23 mouse cellular contexts compared by ENCODE assay signal in the genomic region with DNA sequence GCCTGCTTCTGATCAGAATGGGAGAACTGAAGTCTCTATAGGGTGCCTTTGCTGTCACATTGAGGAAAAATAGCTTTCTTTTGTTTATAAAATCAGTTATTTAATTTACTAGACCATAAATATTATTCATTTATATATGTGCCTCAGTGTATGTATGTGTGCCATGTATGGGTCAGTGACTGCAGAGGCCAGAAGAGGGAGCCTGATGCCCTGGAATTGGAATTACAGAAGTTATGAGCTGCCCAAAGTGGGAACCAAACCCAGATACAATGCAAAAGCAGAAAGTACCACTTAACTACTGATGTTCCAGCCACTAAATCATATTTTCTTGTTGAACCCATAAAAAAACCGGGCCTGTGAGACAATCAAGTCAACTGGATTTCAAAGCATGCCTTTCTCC.
DNase-seq lines count a peak whose midpoint lies in the region; ATAC-seq and TF ChIP-seq lines count a peak whose summit lies in the region.
"Had no signal": no experiment of that assay in that cellular context is flagged by ENCODE, and none has a peak within 500 bp of the region (broad histone marks: within the 10 kb centered on the region; RNA-seq: fewer than 3 reads in every experiment).

No protein-coding gene starts in this region.

- no peaks in the 10 kb centered on the region for H3K9me3 ChIP-seq in kidney, postnatal 0 days (replicated peaks; ENCODE audit: low read length)
- no peaks in the 10 kb centered on the region for H3K9me3 ChIP-seq in midbrain, postnatal 0 days (ENCODE audit: low read length)
- no peaks in the 10 kb centered on the region for H3K9me3 ChIP-seq in midbrain, embryonic 15.5 days
- H3K9me3 ChIP-seq in stomach, postnatal 0 days (ENCODE audit: control insufficient read depth, low read length), result no peaks in the 10 kb centered on the region
- H3K9me3 ChIP-seq: limb, embryonic 10.5 days had no signal

- H3K4me1 ChIP-seq in kidney, postnatal 0 days (replicated peaks; ENCODE audit: insufficient read depth, low read length), result no peaks in the 10 kb centered on the region
- no peaks in the 10 kb centered on the region for H3K4me1 ChIP-seq in midbrain, postnatal 0 days (ENCODE audit: insufficient read depth, low read length)
- no peaks in the 10 kb centered on the region for H3K4me1 ChIP-seq in midbrain, embryonic 15.5 days
- no peaks in the 10 kb centered on the region for H3K4me1 ChIP-seq in stomach, postnatal 0 days (replicated peaks; ENCODE audit: control insufficient read depth, insufficient read depth)
- H3K4me1 ChIP-seq: heart, embryonic 12.5 days; limb, embryonic 10.5 days had no signal

- no peak overlapping the region for H3K27ac ChIP-seq in kidney, postnatal 0 days
- H3K27ac ChIP-seq in midbrain, postnatal 0 days (ENCODE audit: low read depth, low read length), result no peak overlapping the region
- H3K27ac ChIP-seq in midbrain, embryonic 15.5 days, result no peak overlapping the region
- H3K27ac ChIP-seq in stomach, postnatal 0 days (replicated peaks), result no peak overlapping the region
- H3K27ac ChIP-seq: limb, embryonic 10.5 days had no signal

- intact Hi-C loops in gastrocnemius, postnatal 14 days (cut with DNase I; ENCODE audit: low total_unique reads), result no loop called here

- 74% methylated on average over 1 of the region's 1 CpGs for WGBS in kidney, postnatal 0 days
- 87% methylated on average over 1 of the region's 1 CpGs for WGBS in midbrain, postnatal 0 days
- WGBS in midbrain, embryonic 15.5 days, result 80% methylated on average over 1 of the region's 1 CpGs
- WGBS in stomach, postnatal 0 days, result 69% methylated on average over 1 of the region's 1 CpGs

- H3K9ac ChIP-seq in kidney, postnatal 0 days (ENCODE audit: low read depth, low read length), result no peak overlapping the region
- H3K9ac ChIP-seq in midbrain, postnatal 0 days (replicated peaks; ENCODE audit: low read length, poor library complexity, severe bottlenecking), result no peak overlapping the region
- no peak overlapping the region for H3K9ac ChIP-seq in midbrain, embryonic 15.5 days
- no peak overlapping the region for H3K9ac ChIP-seq in stomach, postnatal 0 days (ENCODE audit: low read length)
- H3K9ac ChIP-seq: heart, embryonic 12.5 days had no signal

- ATAC-seq in kidney, postnatal 0 days (replicated peaks; ENCODE audit: low FRiP score, low read depth), result no peak
- ATAC-seq in midbrain, postnatal 0 days (ENCODE audit: low FRiP score), result no peak
- ATAC-seq in midbrain, embryonic 15.5 days (replicated peaks), result no peak
- no peak for ATAC-seq in stomach, postnatal 0 days (ENCODE audit: low FRiP score, low TSS enrichment)
- ATAC-seq: forebrain, embryonic 14.5 days; inflammation-experienced regulatory T-cells, adult 6 months had no signal

- H3K4me2 ChIP-seq in kidney, postnatal 0 days (ENCODE audit: low read length), result no peak overlapping the region
- H3K4me2 ChIP-seq in midbrain, postnatal 0 days (ENCODE audit: low read depth, low read length, poor library complexity, severe bottlenecking), result no peak overlapping the region
- no peak overlapping the region for H3K4me2 ChIP-seq in midbrain, embryonic 15.5 days
- H3K4me2 ChIP-seq in stomach, postnatal 0 days (replicated peaks; ENCODE audit: low read depth), result no peak overlapping the region
- H3K4me2 ChIP-seq: heart, embryonic 12.5 days; liver, embryonic 11.5 days had no signal

- no peak for DNase-seq in kidney, postnatal 0 days (ENCODE audit: low spot score)
- no peak for DNase-seq in kidney, postnatal 36 days
- no peak for DNase-seq in midbrain, postnatal 0 days (ENCODE audit: low spot score)
- DNase-seq in ZHBTc4 (ENCODE audit: low read depth, low spot score), result peak; percentile 9
- DNase-seq in stomach, postnatal 0 days (ENCODE audit: low spot score), result no peak
- DNase-seq in gastrocnemius, postnatal 14 days, result no peak
- DNase-seq in left cerebral cortex, adult 11 months (ENCODE audit: low spot score), result no peak
- DNase-seq: adrenal gland, postnatal 10 days; cerebellum, adult 2 months; gastrocnemius, postnatal 10 days; heart, adult 18-20 months; heart, postnatal 10 days; kidney, adult 9 months; kidney, postnatal 4 days; lung, adult 2 months; lung, postnatal 36 days; thymus, postnatal 14 days had no signal

- H3K36me3 ChIP-seq in kidney, postnatal 0 days (ENCODE audit: insufficient read depth, low read length), result no peaks in the 10 kb centered on the region
- H3K36me3 ChIP-seq in midbrain, postnatal 0 days (ENCODE audit: insufficient read depth, low read length), result no peaks in the 10 kb centered on the region
- no peaks in the 10 kb centered on the region for H3K36me3 ChIP-seq in midbrain, embryonic 15.5 days (replicated peaks)
- H3K36me3 ChIP-seq in stomach, postnatal 0 days (ENCODE audit: control insufficient read depth, insufficient read depth, low read length), result no peaks in the 10 kb centered on the region
- H3K36me3 ChIP-seq: heart, embryonic 12.5 days; limb, embryonic 10.5 days had no signal

- 0 out of 2 replicates have a peak, but pooled peaks have one; percentile 20 for TF ChIP-seq CTCF in kidney, postnatal 0 days (IDR thresholded peaks at IDR 0.05; ENCODE audit: low read depth)
- TF ChIP-seq CTCF in midbrain, postnatal 0 days (IDR thresholded peaks at IDR 0.05), result peak; percentile 19; the same call in 1 of the 2 replicates
- TF ChIP-seq CTCF in stomach, postnatal 0 days (IDR thresholded peaks at IDR 0.05; ENCODE audit: low read depth), result peak; percentile 34

- H3K4me3 ChIP-seq in kidney, postnatal 0 days (replicated peaks; ENCODE audit: low read depth, low read length), result no peak overlapping the region
- H3K4me3 ChIP-seq in midbrain, postnatal 0 days (ENCODE audit: low read depth, low read length), result no peak overlapping the region
- no peak overlapping the region for H3K4me3 ChIP-seq in midbrain, embryonic 15.5 days
- H3K4me3 ChIP-seq in stomach, postnatal 0 days (ENCODE audit: low read depth, low read length), result no peak overlapping the region
- H3K4me3 ChIP-seq: heart, embryonic 12.5 days; limb, embryonic 10.5 days had no signal

- TF ChIP-seq EP300 in stomach, postnatal 0 days (optimal IDR thresholded peaks at IDR 0.05), result no peak

- no peaks in the 10 kb centered on the region for H3K27me3 ChIP-seq in kidney, postnatal 0 days (ENCODE audit: insufficient read depth, low read length)
- no peaks in the 10 kb centered on the region for H3K27me3 ChIP-seq in midbrain, postnatal 0 days (ENCODE audit: insufficient read depth, low read length)
- no peaks in the 10 kb centered on the region for H3K27me3 ChIP-seq in midbrain, embryonic 15.5 days (replicated peaks)
- no peaks in the 10 kb centered on the region for H3K27me3 ChIP-seq in stomach, postnatal 0 days (ENCODE audit: control insufficient read depth, insufficient read depth, low read length)
- H3K27me3 ChIP-seq: heart, embryonic 12.5 days had no signal
